Mouse (Mus musculus) spleen, adult 2 months (tissue): ENCODE measurements around the gene Uri1.

Experiments
- CTCF ChIP-seq: fragments of 200-500 bp; IDR thresholded peaks from 2 replicates; pipeline ENCODE4 v1.5.1; 2011; ENCODE audit warnings: mild to moderate bottlenecking, inconsistent platforms; ENCODE audit not compliant: insufficient read depth, insufficient read length, insufficient replicate concordance; ENCODE audit errors: extremely low read depth
- POLR2A ChIP-seq: fragments of 200-500 bp; IDR thresholded peaks from 2 replicates; pipeline ENCODE4 v1.6.1; 2011; ENCODE audit warnings: low read depth, low read length, inconsistent platforms

DNA sequence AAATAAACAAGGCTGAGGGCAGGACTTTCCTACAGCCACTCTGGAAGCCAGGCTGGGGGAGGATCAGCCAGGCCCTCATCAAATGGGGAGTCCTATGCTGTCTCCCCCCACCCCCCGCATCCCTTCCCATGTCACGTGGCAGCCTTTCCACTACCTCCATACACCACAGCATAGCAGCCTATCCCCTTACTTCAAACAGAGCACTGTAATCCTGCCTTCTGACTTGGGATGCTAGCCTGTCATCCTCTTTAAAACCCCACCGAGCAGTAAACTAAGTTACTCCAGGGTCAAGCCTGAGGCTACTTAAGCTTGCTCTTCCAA is 111.6 kb downstream of the Uri1 start:
- TF ChIP-seq CTCF (no peak), POLR2A (no peak)
